Mouse (Mus musculus) olfactory bulb, adult 2 months (tissue): Measurements from ENCODE around the gene Sdr9c7. TPM values are rescaled to one million over a fixed set of nuclear protein-coding genes. Genes with fewer than 3 reads are reported as not detected.
A peak's percentile ranks its signal among the peaks of the same experiment; 100 is the strongest.

Source experiments
- H3K27ac ChIP-seq: fragments of 200-500 bp; 2 replicates; pipeline ENCODE4 v1.5.1; 2012; ENCODE audit warnings: low read depth, low read length; ENCODE audit not compliant: insufficient read depth
- H3K4me1 ChIP-seq: fragments of 200-500 bp; 2 replicates; pipeline ENCODE4 v1.6.1; 2012; ENCODE audit warnings: low read length; ENCODE audit not compliant: control insufficient read depth, insufficient read depth
- H3K4me3 ChIP-seq: fragments of 200-500 bp; 2 replicates; pipeline ENCODE4 v1.5.1; 2012; ENCODE audit warnings: mild to moderate bottlenecking, low read depth, low read length, moderate library complexity; ENCODE audit not compliant: insufficient read depth
- CTCF ChIP-seq: fragments of 200-500 bp; IDR thresholded peaks from 2 replicates; pipeline ENCODE4 v1.5.1; 2012; ENCODE audit warnings: low read depth, mild to moderate bottlenecking, low read length, moderate library complexity; ENCODE audit not compliant: insufficient read depth
- POLR2A ChIP-seq: fragments of 200-500 bp; IDR thresholded peaks from 2 replicates; pipeline ENCODE4 v1.6.1; 2012; ENCODE audit warnings: mild to moderate bottlenecking, low read depth, low read length, moderate library complexity; ENCODE audit not compliant: insufficient read depth
- WGBS: fragments of 180-500 bp; shearing (Covaris S2); methylation state at CpG from one replicate; pipeline ENCODE4 v1.1.7; 2018; 5-methylcytosine and 5-hydroxymethylcytosine counted together
- polyA plus RNA-seq: library from polyadenylated mRNA; stranded (reverse); fragments of >200 nt; gene quantifications from 2 replicates; pipeline ENCODE4 v1.2.4, GENCODE M21; 2012; ENCODE audit warnings: low replicate concordance; ENCODE audit not compliant: missing spikeins, insufficient read depth, insufficient read length

Gene Sdr9c7
- polyA plus RNA-seq, 1 experiment = not detected

- no peak overlapping the region for H3K4me3 ChIP-seq
- WGBS = 85% methylated on average over 4 of the region's 4 CpGs
- H3K4me1 ChIP-seq = no peaks in the 10 kb centered on the region
- H3K27ac ChIP-seq = no peak overlapping the region
- TF ChIP-seq CTCF (no peak), POLR2A (no peak)
These were observed 53.5 kb downstream of the Sdr9c7 start for GRCm38 (mm10) chr10:127951821-127952220.

- WGBS = 82% methylated on average over 4 of the region's 4 CpGs
These were observed 56.7 kb downstream of the Sdr9c7 start for GRCm38 (mm10) chr10:127955034-127955433.

GRCm38 (mm10) chr10:127956168-127956816 lies 58.0 kb downstream of the Sdr9c7 start:
- no peak overlapping the region for H3K27ac ChIP-seq
- no peak overlapping the region for H3K4me3 ChIP-seq
- TF ChIP-seq CTCF (peak; percentile 30), POLR2A (no peak)
- H3K4me1 ChIP-seq = no peaks in the 10 kb centered on the region
- WGBS = 64% methylated on average over 16 of the region's 16 CpGs

More at GRCm38 (mm10) chr10:127955034-127955433, 56.7 kb downstream of the Sdr9c7 start:
- Histone ChIP-seq H3K4me3 (no peak overlapping the region), H3K4me1 (no peaks in the 10 kb centered on the region), H3K27ac (no peak overlapping the region)
- TF ChIP-seq CTCF (no peak), POLR2A (no peak)

- TF ChIP-seq CTCF = no peak
- no peak for TF ChIP-seq POLR2A
- Histone ChIP-seq H3K4me1 (no peaks in the 10 kb centered on the region), H3K27ac (no peak overlapping the region), H3K4me3 (no peak overlapping the region)
- WGBS = 89% methylated on average over 7 of the region's 7 CpGs
These were observed 60.9 kb downstream of the Sdr9c7 start for GRCm38 (mm10) chr10:127959161-127959679.

Other genes starting within 250 kb of the Sdr9c7 start
- not detected in 2 replicates for gene Nemp1, start 231.6 kb upstream of the Sdr9c7 start, polyA plus RNA-seq
- not detected in 2 replicates for gene Nab2, start 229.9 kb upstream of the Sdr9c7 start, polyA plus RNA-seq
- gene Myo1a, start 193.3 kb upstream of the Sdr9c7 start, polyA plus RNA-seq = not detected in 2 replicates
- not detected in 2 replicates for gene Tac2, start 174.0 kb upstream of the Sdr9c7 start, polyA plus RNA-seq
- gene Zbtb39, start 159.0 kb upstream of the Sdr9c7 start, polyA plus RNA-seq = not detected in 2 replicates
- gene Gpr182, start 146.8 kb upstream of the Sdr9c7 start, polyA plus RNA-seq = not detected in 2 replicates
- not detected in 2 replicates for gene Rdh1, start 138.8 kb upstream of the Sdr9c7 start, polyA plus RNA-seq
- not detected in 2 replicates for gene Rdh16f1, start 138.7 kb upstream of the Sdr9c7 start, polyA plus RNA-seq
- gene Rdh9, start 122.1 kb upstream of the Sdr9c7 start, polyA plus RNA-seq = not detected in 2 replicates
- gene Rdh16, start 97.4 kb upstream of the Sdr9c7 start, polyA plus RNA-seq = not detected in 2 replicates
- gene Rdh19, start 48.6 kb upstream of the Sdr9c7 start, polyA plus RNA-seq = not detected in 2 replicates
- not detected in 2 replicates for gene Rdh16f2, start 32.0 kb upstream of the Sdr9c7 start, polyA plus RNA-seq
- not detected in 2 replicates for gene Rdh7, start 9.7 kb upstream of the Sdr9c7 start, polyA plus RNA-seq
- gene Hsd17b6, start 109.1 kb downstream of the Sdr9c7 start, polyA plus RNA-seq = not detected in 2 replicates
- not detected in 2 replicates for gene Prim1, start 116.7 kb downstream of the Sdr9c7 start, polyA plus RNA-seq
- gene Naca, start 137.1 kb downstream of the Sdr9c7 start, polyA plus RNA-seq = not detected in 2 replicates
- not detected in 2 replicates for gene Ptges3, start 160.4 kb downstream of the Sdr9c7 start, polyA plus RNA-seq
- gene Atp5b, start 184.8 kb downstream of the Sdr9c7 start, polyA plus RNA-seq = 323 and 1,263 TPM in 2 replicates
- gene Baz2a, start 193.1 kb downstream of the Sdr9c7 start, polyA plus RNA-seq = 53.8 and 199 TPM in 2 replicates